Mouse (Mus musculus) stomach, postnatal 0 days (tissue): ENCODE results near the gene Nt5dc1.

Experiments used
- CTCF ChIP-seq: IDR thresholded peaks from 2 replicates; pipeline ENCODE4 v1.5.1; 2016; ENCODE audit warnings: antibody characterized with exemption, low read depth, mild to moderate bottlenecking, moderate library complexity
- EP300 ChIP-seq: optimal IDR thresholded peaks from 2 replicates; pipeline ENCODE3; 2016; ENCODE audit warnings: antibody characterized with exemption

GRCm38 (mm10) chr10:34341886-34342285 is 76.5 kb downstream of the Nt5dc1 start:
- TF ChIP-seq CTCF (no peak), EP300 (no peak)
